Mouse (Mus musculus) kidney, postnatal 14 days (tissue): ENCODE measurements around the gene Efcab5.

Source experiments
- DNase-seq: peaks from one replicate; pipeline ENCODE4 v3.0.0; 2022; ENCODE audit warnings: mixed read lengths

Gene Efcab5

GRCm38 (mm10) chr11:77188868-77189267 is at the start of gene Efcab5:
Efcab5 (minus strand) TSS chr11:77188968.
- DNase-seq = no peak

GRCm38 (mm10) chr11:77235267-77235666 is 46.5 kb upstream of the Efcab5 start:
- DNase-seq = no peak

- no peak for DNase-seq
Measured at GRCm38 (mm10) chr11:77231514-77231913, 42.7 kb upstream of the Efcab5 start.

- no peak for DNase-seq
Measured at GRCm38 (mm10) chr11:77230765-77231164, 42.0 kb upstream of the Efcab5 start.

GRCm38 (mm10) chr11:77216761-77217130 is 28.0 kb upstream of the Efcab5 start:
- DNase-seq = no peak

- DNase-seq = peak; percentile 91
Measured at GRCm38 (mm10) chr11:77215951-77216760, 27.4 kb upstream of the Efcab5 start, which contains the start of gene Ssh2. Ssh2 (plus strand) TSS chr11:77216287.

- no peak for DNase-seq
Measured at GRCm38 (mm10) chr11:77215483-77215882, 26.7 kb upstream of the Efcab5 start.

GRCm38 (mm10) chr11:77214755-77215154 is 26.0 kb upstream of the Efcab5 start:
- peak; percentile 79 for DNase-seq

- no peak for DNase-seq
Measured at GRCm38 (mm10) chr11:77214142-77214692, 25.4 kb upstream of the Efcab5 start.

GRCm38 (mm10) chr11:77200703-77201102 is 11.9 kb upstream of the Efcab5 start:
- no peak for DNase-seq

GRCm38 (mm10) chr11:77199636-77200035 is 10.9 kb upstream of the Efcab5 start:
- DNase-seq = peak; percentile 70

- peak; percentile 52 for DNase-seq
Measured at GRCm38 (mm10) chr11:77196181-77197143, 7.7 kb upstream of the Efcab5 start.

GRCm38 (mm10) chr11:77195360-77196109 is 6.8 kb upstream of the Efcab5 start:
- DNase-seq = no peak

- no peak for DNase-seq
Measured at GRCm38 (mm10) chr11:77194762-77195161, 6.0 kb upstream of the Efcab5 start.

GRCm38 (mm10) chr11:77193941-77194553 is 5.3 kb upstream of the Efcab5 start:
- peak; percentile 61 for DNase-seq

- DNase-seq = no peak
Measured at GRCm38 (mm10) chr11:77193410-77193809, 4.6 kb upstream of the Efcab5 start.

- DNase-seq = no peak
Measured at GRCm38 (mm10) chr11:77184926-77185325, 3.8 kb downstream of the Efcab5 start.

GRCm38 (mm10) chr11:77182616-77183015 is 6.2 kb downstream of the Efcab5 start:
- DNase-seq = no peak

- DNase-seq = no peak
Measured at GRCm38 (mm10) chr11:77182041-77182440, 6.7 kb downstream of the Efcab5 start.

- no peak for DNase-seq
Measured at GRCm38 (mm10) chr11:77181528-77181927, 7.2 kb downstream of the Efcab5 start.

GRCm38 (mm10) chr11:77180886-77181285 is 7.9 kb downstream of the Efcab5 start:
- DNase-seq = no peak

GRCm38 (mm10) chr11:77179771-77180170 is 9.0 kb downstream of the Efcab5 start:
- DNase-seq = no peak
